Mouse (Mus musculus): ENCODE results near the gene Agtr1b. TPM values are rescaled to one million over a fixed set of nuclear protein-coding genes. Genes with fewer than 3 reads are reported as not detected.

Agtr1b gene
- not detected in 2 replicates for polyA plus RNA-seq (2011; ENCODE audit: insufficient read depth, insufficient read length, low replicate concordance, missing spikeins)

DNA sequence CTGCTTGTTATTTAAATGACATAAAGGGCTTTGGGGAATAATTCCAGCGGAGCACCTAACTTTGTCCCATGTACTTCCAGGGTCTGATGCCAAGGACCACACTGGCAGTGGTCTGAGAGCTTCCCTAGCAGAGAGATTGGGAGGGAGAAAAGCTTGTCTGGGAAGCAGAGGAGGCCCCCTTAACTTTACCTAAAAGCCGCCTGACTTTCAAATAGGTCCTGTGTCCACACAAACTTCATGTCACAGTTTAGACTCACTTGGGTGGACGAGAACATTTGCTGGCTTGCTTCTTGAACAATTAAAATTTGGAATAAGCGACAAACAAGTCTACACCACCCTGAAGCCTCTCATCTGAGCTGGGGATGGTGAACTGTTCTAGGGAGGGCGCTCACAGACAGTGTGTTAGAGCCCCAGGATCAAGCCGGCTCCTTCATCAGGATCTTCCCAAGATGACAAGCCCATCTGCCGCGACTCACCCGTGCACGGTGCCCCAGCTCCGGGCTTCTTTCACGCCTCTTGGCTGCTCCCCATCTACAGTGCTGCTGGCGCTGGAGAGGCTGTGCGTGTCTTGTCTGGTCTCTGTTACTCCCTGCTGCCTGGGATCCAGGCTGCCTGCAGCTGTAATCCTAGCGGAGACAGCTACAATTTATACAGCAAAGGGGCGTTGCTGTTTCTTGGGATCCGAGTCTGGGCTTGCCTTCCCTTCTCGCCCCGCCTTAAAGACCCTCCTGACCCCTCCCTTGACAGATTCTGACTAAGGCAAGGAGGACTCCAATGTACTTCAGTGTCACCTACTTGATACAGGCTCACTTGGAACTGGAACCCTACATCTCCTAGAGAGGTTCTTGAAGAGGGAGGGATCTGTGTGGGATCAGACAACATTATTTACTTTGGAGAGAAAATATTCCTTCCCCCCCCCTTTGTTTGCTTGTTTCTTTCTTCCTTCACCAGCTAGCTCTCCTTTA, at the start of gene Agtr1b:
Agtr1b (minus strand) TSS at position 620 of the 965 bp plus-strand sequence.
- no peak for TF ChIP-seq CTCF (IDR thresholded peaks at IDR 0.05; ENCODE audit: control insufficient read depth, insufficient read depth, low read length)
- TF ChIP-seq POLR2A (IDR thresholded peaks at IDR 0.05; ENCODE audit: borderline replicate concordance, control insufficient read depth, low read depth, low read length), result no peak
- no peak within 1 kb of the TSS for H3K27ac ChIP-seq (ENCODE audit: control insufficient read depth, insufficient read depth, low read depth, low read length, poor library complexity)
- H3K4me1 ChIP-seq (ENCODE audit: control insufficient read depth, insufficient read depth, low read length), result no peaks in the 10 kb centered on the region
- WGBS, result 32% methylated on average over 19 of the region's 19 CpGs
- H3K4me3 ChIP-seq (replicated peaks; ENCODE audit: control insufficient read depth, low read depth, low read length), result no peak within 1 kb of the TSS

DNA sequence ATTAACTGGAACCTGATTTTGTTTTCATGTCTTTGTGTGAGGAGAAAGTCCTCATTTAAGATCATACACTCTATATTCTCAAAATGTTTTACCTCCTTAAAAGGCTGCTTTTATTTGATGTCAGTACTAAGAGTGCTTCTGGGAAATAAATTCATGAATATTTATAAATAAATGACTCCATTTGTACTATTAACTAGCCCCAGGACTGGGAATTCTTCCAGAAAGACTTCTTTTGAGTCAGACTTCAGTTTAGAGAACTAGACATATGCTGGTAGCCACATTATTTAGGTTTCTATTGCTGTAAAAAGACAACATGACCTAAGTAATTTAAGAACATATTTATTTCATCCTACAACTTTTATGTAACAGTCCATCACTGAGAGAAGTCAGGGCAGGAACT, 13.4 kb downstream of the Agtr1b start:
- Histone ChIP-seq H3K4me3 (replicated peaks; ENCODE audit: control insufficient read depth, low read depth, low read length) (no peak overlapping the region), H3K27ac (ENCODE audit: control insufficient read depth, insufficient read depth, low read depth, low read length, poor library complexity) (no peak overlapping the region), H3K4me1 (ENCODE audit: control insufficient read depth, insufficient read depth, low read length) (no peaks in the 10 kb centered on the region)
- TF ChIP-seq CTCF (IDR thresholded peaks at IDR 0.05; ENCODE audit: control insufficient read depth, insufficient read depth, low read length) (no peak), POLR2A (IDR thresholded peaks at IDR 0.05; ENCODE audit: borderline replicate concordance, control insufficient read depth, low read depth, low read length) (no peak)

DNA sequence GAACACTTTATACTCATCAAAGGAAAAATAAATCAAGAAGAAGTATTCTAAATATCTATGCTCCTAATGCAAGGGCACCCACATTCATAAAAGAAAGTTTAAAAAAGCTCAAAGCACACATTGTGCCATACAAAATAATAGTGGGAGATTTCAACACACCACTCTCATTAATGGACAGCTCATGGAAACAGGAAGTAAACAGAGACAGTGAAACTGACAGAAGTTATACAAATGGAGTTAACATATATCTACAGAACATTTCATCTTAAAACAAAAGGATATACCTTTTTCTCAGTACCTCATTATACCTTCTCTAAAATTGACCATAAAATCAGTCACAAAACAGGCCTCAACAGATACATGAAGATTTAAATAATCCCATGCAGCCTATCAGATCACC, 18.8 kb downstream of the Agtr1b start:
- no peak overlapping the region for H3K4me3 ChIP-seq (replicated peaks; ENCODE audit: control insufficient read depth, low read depth, low read length)
- TF ChIP-seq POLR2A (IDR thresholded peaks at IDR 0.05; ENCODE audit: borderline replicate concordance, control insufficient read depth, low read depth, low read length), result no peak
- H3K4me1 ChIP-seq (ENCODE audit: control insufficient read depth, insufficient read depth, low read length), result no peaks in the 10 kb centered on the region
- no peak overlapping the region for H3K27ac ChIP-seq (ENCODE audit: control insufficient read depth, insufficient read depth, low read depth, low read length, poor library complexity)

DNA sequence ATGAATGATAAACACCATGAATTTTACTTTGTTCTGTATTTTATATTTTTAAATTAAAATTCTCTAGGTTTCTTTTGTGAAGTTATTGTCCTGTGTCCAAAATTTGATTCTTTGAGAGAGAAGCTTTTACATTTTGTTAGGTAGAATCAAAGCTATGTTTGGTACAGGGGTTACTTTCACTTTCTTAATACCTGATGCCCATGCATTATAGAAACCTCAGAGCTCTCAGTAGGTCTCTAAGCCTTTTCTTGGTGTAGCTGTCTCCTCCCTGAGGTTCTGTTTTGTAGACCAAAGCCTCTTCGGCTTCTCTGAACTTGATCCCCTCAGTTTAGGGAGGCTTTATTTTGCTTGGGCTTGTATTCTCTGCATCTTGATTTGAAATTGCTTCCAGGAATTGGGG, 26.6 kb downstream of the Agtr1b start:
- Histone ChIP-seq H3K4me1 (ENCODE audit: control insufficient read depth, insufficient read depth, low read length) (no peaks in the 10 kb centered on the region), H3K4me3 (replicated peaks; ENCODE audit: control insufficient read depth, low read depth, low read length) (no peak overlapping the region), H3K27ac (ENCODE audit: control insufficient read depth, insufficient read depth, low read depth, low read length, poor library complexity) (no peak overlapping the region)
- TF ChIP-seq POLR2A (IDR thresholded peaks at IDR 0.05; ENCODE audit: borderline replicate concordance, control insufficient read depth, low read depth, low read length) (no peak), CTCF (IDR thresholded peaks at IDR 0.05; ENCODE audit: control insufficient read depth, insufficient read depth, low read length) (no peak)
- WGBS, result 93% methylated on average over 1 of the region's 1 CpGs

DNA sequence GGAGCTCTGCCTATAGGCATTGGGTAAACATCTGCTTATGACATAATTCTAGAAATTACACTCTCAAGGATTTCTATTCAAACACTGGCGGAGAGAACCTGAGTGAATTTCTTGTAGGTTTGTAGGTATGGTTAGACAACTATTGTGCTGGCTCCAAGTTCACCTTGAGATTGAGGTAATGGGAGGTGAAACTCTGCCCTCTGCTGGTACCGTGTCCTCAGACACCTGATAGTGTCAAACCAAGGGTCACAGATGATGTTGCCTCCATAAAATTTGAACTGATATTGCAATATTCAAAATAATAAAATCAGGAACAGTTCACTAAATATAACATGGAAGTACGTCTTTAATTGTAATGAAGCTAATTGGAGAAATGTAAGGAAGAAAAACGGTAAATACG, 32.3 kb downstream of the Agtr1b start:
- Histone ChIP-seq H3K4me1 (ENCODE audit: control insufficient read depth, insufficient read depth, low read length) (no peaks in the 10 kb centered on the region), H3K4me3 (replicated peaks; ENCODE audit: control insufficient read depth, low read depth, low read length) (no peak overlapping the region), H3K27ac (ENCODE audit: control insufficient read depth, insufficient read depth, low read depth, low read length, poor library complexity) (no peak overlapping the region)
- 61% methylated on average over 5 of the region's 5 CpGs for WGBS
- TF ChIP-seq CTCF (IDR thresholded peaks at IDR 0.05; ENCODE audit: control insufficient read depth, insufficient read depth, low read length) (no peak), POLR2A (IDR thresholded peaks at IDR 0.05; ENCODE audit: borderline replicate concordance, control insufficient read depth, low read depth, low read length) (no peak)

DNA sequence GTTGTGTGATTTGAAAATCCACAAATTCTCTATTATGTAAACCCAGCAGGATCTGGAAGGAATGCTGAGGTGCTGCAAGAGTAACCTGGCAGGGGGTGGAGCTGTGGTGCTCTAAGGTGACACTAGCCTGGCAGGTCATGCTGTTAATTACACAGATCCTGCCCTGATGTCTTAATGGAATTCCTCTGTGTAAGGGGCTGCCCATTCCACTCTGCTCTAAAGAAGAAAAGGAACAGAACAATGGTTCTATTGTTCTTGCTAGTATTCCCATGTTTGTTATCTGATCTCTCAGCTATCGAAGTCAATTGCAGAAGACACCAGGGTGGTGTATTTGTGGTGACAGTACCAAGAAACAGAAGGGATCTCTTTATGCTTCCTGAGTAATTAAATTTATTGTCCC, 49.7 kb downstream of the Agtr1b start:
- 67% methylated on average over 1 of the region's 1 CpGs for WGBS
- no peak for TF ChIP-seq POLR2A (IDR thresholded peaks at IDR 0.05; ENCODE audit: borderline replicate concordance, control insufficient read depth, low read depth, low read length)
- no peak for TF ChIP-seq CTCF (IDR thresholded peaks at IDR 0.05; ENCODE audit: control insufficient read depth, insufficient read depth, low read length)
- H3K27ac ChIP-seq (ENCODE audit: control insufficient read depth, insufficient read depth, low read depth, low read length, poor library complexity), result no peak overlapping the region
- H3K4me3 ChIP-seq (replicated peaks; ENCODE audit: control insufficient read depth, low read depth, low read length), result no peak overlapping the region
- H3K4me1 ChIP-seq (ENCODE audit: control insufficient read depth, insufficient read depth, low read length), result no peaks in the 10 kb centered on the region

DNA sequence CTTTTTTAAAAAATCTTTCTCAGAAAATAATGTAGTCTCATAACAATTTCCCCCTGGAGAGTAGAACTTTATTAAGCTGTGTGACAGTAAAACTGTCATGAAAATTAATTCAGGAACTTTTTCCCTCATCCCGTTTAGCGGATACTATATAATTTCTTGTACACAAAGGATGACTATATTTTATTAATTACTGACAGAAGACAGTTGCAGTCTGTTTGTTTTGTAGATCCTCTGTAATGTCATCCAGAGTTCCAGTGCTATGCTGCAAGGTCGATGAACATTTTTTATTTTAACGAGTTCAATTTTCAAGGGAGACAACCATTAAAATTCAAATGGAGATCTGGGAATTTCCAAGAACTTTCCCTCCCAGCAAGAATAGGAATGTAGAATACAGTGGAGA, 57.8 kb downstream of the Agtr1b start:
- WGBS, result 87% methylated on average over 4 of the region's 4 CpGs
- no peak overlapping the region for H3K27ac ChIP-seq (ENCODE audit: control insufficient read depth, insufficient read depth, low read depth, low read length, poor library complexity)
- H3K4me3 ChIP-seq (replicated peaks; ENCODE audit: control insufficient read depth, low read depth, low read length), result no peak overlapping the region
- TF ChIP-seq POLR2A (IDR thresholded peaks at IDR 0.05; ENCODE audit: borderline replicate concordance, control insufficient read depth, low read depth, low read length) (no peak), CTCF (IDR thresholded peaks at IDR 0.05; ENCODE audit: control insufficient read depth, insufficient read depth, low read length) (no peak)
- no peaks in the 10 kb centered on the region for H3K4me1 ChIP-seq (ENCODE audit: control insufficient read depth, insufficient read depth, low read length)

DNA sequence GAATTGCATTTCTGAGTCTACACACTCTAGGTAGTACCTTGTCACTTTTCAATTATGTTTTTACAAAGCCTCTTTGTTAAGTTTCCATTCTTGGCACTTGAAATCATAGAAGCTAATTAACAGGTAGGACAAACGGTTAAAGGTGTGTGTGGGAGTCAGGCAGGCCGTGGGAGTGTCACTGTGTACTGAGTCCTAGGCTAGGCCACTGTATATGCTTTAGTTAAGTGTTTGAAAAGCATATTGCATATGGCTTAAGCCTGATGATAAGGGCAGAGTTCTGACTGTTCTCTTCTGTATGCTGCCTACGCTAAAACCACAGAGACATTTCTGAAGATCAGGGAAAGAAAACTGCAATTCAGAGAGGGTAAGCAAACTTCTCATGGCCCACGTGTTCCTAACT, 59.7 kb downstream of the Agtr1b start:
- no peaks in the 10 kb centered on the region for H3K4me1 ChIP-seq (ENCODE audit: control insufficient read depth, insufficient read depth, low read length)
- TF ChIP-seq CTCF (IDR thresholded peaks at IDR 0.05; ENCODE audit: control insufficient read depth, insufficient read depth, low read length), result no peak
- no peak for TF ChIP-seq POLR2A (IDR thresholded peaks at IDR 0.05; ENCODE audit: borderline replicate concordance, control insufficient read depth, low read depth, low read length)
- 72% methylated on average over 4 of the region's 4 CpGs for WGBS
- H3K4me3 ChIP-seq (replicated peaks; ENCODE audit: control insufficient read depth, low read depth, low read length), result no peak overlapping the region
- no peak overlapping the region for H3K27ac ChIP-seq (ENCODE audit: control insufficient read depth, insufficient read depth, low read depth, low read length, poor library complexity)

All from bone marrow, adult 2 months (tissue).